Mouse (Mus musculus) stomach, embryonic 14.5 days (tissue): ENCODE data around the gene Gnb1. TPM values are rescaled to one million over a fixed set of nuclear protein-coding genes. Genes with fewer than 3 reads are reported as not detected.
A peak's percentile ranks its signal among the peaks of the same experiment; 100 is the strongest.
"Not testable (repeated sequence)": the region's sequence is repeated elsewhere in the genome, so short reads cannot be mapped to it uniquely, and the experiment has no call there.

Experiments
- ATAC-seq: fragments of 200-750 bp; cut with Nextera tagmentation; 2 replicates; pipeline ENCODE4 v1.8.0; 2017; ENCODE audit warnings: low read depth, moderate TSS enrichment; ENCODE audit not compliant: insufficient number of reproducible peaks, insufficient read depth, low FRiP score
- H3K27ac ChIP-seq: fragments of 300-500 bp; sonication (generic); 2 replicates; pipeline ENCODE4 v1.5.1; 2014; ENCODE audit warnings: mild to moderate bottlenecking, low read length, moderate library complexity, mixed read lengths
- H3K27me3 ChIP-seq: fragments of 300-500 bp; sonication (generic); 2 replicates; pipeline ENCODE4 v1.6.1; 2014; ENCODE audit warnings: low read length, control low read depth, mixed read lengths; ENCODE audit not compliant: control insufficient read depth, insufficient read depth
- H3K36me3 ChIP-seq: fragments of 300-500 bp; sonication (generic); 2 replicates; pipeline ENCODE4 v1.6.1; 2014; ENCODE audit warnings: mild to moderate bottlenecking, control low read depth, low read length, moderate library complexity, mixed read lengths; ENCODE audit not compliant: control insufficient read depth, insufficient read depth
- H3K4me1 ChIP-seq: fragments of 300-500 bp; sonication (generic); 2 replicates; pipeline ENCODE4 v1.6.1; 2014; ENCODE audit warnings: low read length, control low read depth, mixed read lengths; ENCODE audit not compliant: control insufficient read depth, insufficient read depth
- H3K4me2 ChIP-seq: fragments of 300-500 bp; sonication (generic); replicated peaks from 2 replicates; pipeline ENCODE4 v1.6.1; 2014; ENCODE audit warnings: low read depth, low read length, control low read depth
- H3K4me3 ChIP-seq: fragments of 300-500 bp; sonication (generic); 2 replicates; pipeline ENCODE4 v1.5.1; 2014; ENCODE audit warnings: low read depth, low read length, control low read depth
- H3K9ac ChIP-seq: fragments of 300-500 bp; sonication (generic); replicated peaks from 2 replicates; pipeline ENCODE4 v1.6.1; 2014; ENCODE audit warnings: low read depth, mild to moderate bottlenecking, control low read depth, low read length, moderate library complexity, mixed read lengths
- H3K9me3 ChIP-seq: fragments of 300-500 bp; sonication (generic); 2 replicates; pipeline ENCODE4 v1.6.1; 2016; ENCODE audit warnings: low read depth, low read length, control low read depth; ENCODE audit not compliant: control insufficient read depth
- WGBS: fragments of 180-500 bp; shearing (Covaris S2); extraction: QIAGEN DNeasy Blood & Tissue Kit; methylation state at CpG from one replicate; pipeline ENCODE4 v1.1.7; 2014; 5-methylcytosine and 5-hydroxymethylcytosine counted together
- polyA plus RNA-seq: library from polyadenylated mRNA; unstranded; fragments of >200 nt; fragmentation: Nextera tagmentation; extraction: Ambion mirVana; gene quantifications from 2 replicates; pipeline ENCODE4 v1.2.1, GENCODE M21; 2014

The Gnb1 gene
- polyA plus RNA-seq, 1 experiment from 2014 or later, result 525 TPM

DNA sequence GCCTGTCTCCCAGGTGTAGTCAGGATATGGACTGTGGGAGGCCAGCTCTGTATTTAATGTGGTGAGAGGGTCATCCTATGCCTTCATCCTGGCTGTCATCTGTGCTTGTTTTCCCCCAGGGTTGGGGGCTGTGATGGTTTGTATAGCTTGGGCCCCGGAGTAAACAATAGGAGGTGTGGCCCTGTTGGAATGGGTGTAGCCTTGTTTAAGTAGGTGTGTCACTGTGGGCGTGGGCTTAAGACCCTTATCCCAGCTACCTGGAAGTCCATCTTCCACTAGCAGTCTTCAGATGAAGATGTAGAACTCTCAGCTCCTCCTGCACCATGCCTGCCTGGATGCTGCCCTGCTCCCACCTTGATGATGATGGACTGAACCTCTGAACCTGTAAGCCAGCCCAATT is 17.4 kb upstream of the Gnb1 start:
- H3K9me3 ChIP-seq, ATAC-seq, H3K4me2 ChIP-seq, H3K4me3 ChIP-seq, H3K36me3 ChIP-seq, H3K4me1 ChIP-seq, H3K9ac ChIP-seq, H3K27ac ChIP-seq, H3K27me3 ChIP-seq: not testable (repeated sequence)
- 39% methylated on average over 2 of the region's 2 CpGs for WGBS

DNA sequence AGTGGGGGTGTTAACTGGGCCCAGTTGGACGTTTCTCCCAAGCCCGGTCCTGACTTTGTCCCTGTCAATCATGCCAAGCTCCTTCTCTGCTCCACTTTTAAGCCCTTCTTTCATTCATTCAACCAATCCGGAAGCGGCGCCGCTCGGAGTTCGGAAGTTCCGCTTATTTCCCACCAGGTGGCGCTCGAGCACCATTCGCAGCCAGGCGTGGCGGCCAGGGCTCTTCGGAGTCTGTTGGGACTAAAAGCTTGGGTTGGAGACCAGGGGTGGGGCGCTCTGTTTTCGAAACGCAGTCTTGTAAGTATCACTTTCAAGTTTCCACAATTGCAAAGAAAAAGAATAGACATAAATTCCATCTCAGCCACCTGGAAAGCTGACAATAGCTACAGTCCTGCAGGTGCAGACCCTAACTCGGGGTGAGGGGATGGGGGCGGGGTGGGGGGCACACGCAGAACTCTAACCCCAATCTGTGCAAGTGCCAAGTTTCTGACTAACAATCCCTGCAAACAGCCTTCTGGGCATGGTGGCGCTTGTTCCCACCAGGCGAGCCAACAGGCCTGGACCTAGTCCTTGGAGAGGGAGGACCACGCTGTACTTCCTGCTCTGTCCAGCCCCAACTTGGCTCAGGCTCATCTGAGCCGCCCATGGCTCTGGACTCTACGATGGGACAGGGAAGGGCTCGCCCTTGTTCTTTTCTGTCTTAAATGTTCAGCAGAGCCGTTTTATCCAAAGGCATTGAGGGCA is 9.6 kb upstream of the Gnb1 start:
- Histone ChIP-seq H3K4me1 (peaks cover 4% of the 10 kb centered on the region; the same call in 1 of the 2 replicates), H3K9me3 (no peaks in the 10 kb centered on the region), H3K4me3 (no peak overlapping the region), H3K9ac (no peak overlapping the region), H3K4me2 (peak overlapping the region; percentile 25), H3K27ac (no peak overlapping the region), H3K27me3 (no peaks in the 10 kb centered on the region), H3K36me3 (no peaks in the 10 kb centered on the region)
- 20% methylated on average over 28 of the region's 28 CpGs for WGBS
- peak; percentile 63; the same call in 1 of the 2 replicates for ATAC-seq

DNA sequence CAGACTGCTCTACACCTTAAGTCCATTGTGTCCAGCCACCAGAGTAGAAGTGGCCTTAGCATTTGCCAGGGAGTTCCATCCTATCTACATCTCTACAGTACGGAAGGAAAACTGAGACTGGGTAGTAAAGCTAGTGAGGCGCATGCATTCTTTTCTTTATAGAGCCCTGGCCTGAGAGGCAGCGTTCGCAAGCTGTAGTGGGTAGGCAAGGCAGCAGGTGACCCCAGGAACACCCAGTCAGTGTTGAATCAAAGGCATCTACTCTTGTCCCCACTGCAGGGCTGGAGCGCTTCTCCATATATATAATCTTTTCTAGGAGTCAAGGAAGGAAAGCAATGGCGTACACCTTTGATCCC is 9.1 kb upstream of the Gnb1 start:
- no peak overlapping the region for H3K9ac ChIP-seq
- peaks cover 4% of the 10 kb centered on the region; the same call in 1 of the 2 replicates for H3K4me1 ChIP-seq
- H3K27ac ChIP-seq, result no peak overlapping the region
- H3K4me2 ChIP-seq, result no peak overlapping the region
- no peak overlapping the region for H3K4me3 ChIP-seq
- 90% methylated on average over 6 of the region's 6 CpGs for WGBS
- no peaks in the 10 kb centered on the region for H3K27me3 ChIP-seq
- H3K36me3 ChIP-seq, result no peaks in the 10 kb centered on the region
- no peak for ATAC-seq
- H3K9me3 ChIP-seq, result no peaks in the 10 kb centered on the region

DNA sequence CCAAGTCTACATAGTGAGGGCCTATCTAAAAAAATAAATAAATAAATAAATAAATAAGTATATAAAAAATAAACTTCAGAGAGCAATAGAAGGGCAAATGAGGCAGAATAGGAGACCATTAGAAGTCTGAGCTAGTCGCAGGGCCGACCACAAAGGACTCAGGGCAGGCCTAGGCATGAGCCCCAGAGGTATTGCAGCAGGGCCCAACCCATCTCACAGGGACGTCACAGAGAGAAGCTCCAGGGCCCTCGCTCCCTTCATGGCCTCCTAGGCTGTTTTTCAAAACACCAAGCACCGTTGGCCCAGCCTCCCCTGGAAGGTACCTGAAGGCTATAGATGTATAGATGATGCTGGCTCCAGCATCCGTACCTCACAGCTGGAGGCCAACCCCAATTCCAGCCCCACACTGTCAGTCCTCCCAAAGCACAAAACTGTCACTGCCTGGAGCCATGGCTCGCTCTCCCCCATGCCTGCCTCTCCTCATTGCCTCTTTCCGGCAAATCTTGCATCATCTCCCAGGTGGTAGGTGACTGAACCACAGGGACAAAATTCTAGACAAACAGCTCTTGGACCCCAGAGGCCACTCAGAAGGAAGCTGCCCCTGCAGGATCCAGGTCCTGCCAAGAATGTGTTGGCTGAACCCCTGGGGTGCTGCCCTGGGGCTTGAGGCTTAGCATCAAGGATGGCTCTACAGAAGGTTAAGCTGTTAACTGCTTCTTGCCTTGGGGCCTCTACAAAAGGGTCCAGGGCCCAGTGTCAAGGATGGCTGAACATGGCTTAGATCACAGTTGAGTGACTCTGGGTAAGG is 8.2 kb upstream of the Gnb1 start:
- WGBS, result 66% methylated on average over 8 of the region's 8 CpGs

DNA sequence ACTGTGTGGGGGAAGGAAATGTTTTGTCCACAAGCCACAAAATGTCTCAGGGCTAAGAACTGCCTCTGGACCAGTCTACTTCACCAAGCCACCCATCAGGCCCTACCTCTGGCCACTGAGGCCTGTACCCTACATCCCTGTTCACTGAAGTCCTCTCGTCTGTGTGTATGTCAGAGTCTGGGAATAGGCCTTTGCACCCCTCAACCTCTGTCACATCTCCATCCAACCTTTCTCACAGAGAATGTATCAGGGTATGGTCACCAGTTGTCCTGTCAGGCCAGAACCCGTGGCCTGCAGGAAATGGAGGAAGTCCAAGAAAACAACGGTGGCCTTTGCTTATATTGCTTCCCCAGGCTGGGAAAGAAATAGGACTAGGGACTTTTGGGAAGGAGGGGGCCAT is 5.6 kb upstream of the Gnb1 start:
- no peak for ATAC-seq
- Histone ChIP-seq H3K27me3 (no peaks in the 10 kb centered on the region), H3K9me3 (no peaks in the 10 kb centered on the region), H3K36me3 (no peaks in the 10 kb centered on the region), H3K4me2 (no peak overlapping the region), H3K9ac (no peak overlapping the region), H3K4me1 (peaks cover 34% of the 10 kb centered on the region), H3K27ac (no peak overlapping the region), H3K4me3 (no peak overlapping the region)
- WGBS, result 73% methylated on average over 3 of the region's 3 CpGs

More for the DNA sequence above, 8.2 kb upstream of the Gnb1 start:
- Histone ChIP-seq H3K36me3 (no peaks in the 10 kb centered on the region), H3K4me1 (peaks cover 12% of the 10 kb centered on the region; the same call in 1 of the 2 replicates), H3K4me3 (no peak overlapping the region), H3K27ac (no peak overlapping the region), H3K4me2 (no peak overlapping the region), H3K9me3 (no peaks in the 10 kb centered on the region), H3K27me3 (no peaks in the 10 kb centered on the region), H3K9ac (no peak overlapping the region)
- ATAC-seq, result no peak

DNA sequence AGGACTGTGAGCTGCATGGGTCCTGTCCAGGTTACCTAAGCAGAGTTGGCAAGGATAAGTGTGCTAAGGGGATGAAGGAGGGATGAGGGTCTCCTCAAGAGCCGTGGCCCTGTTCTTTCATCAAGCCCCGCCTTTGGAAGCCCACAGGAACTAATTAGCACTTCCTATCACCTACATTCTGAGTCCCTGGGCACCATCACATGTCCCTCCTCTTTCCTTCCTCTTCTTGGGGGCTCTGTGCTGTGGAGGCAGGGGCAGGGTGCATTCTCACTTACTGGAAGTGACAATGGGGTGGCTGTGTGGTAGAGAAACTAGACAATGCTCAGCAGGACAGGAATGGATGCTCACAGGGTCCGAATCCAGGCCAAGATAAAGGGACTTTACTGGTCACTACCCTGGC is 3.4 kb upstream of the Gnb1 start:
- no peak for ATAC-seq
- Histone ChIP-seq H3K9ac (no peak overlapping the region), H3K27ac (peak overlapping the region; percentile 94), H3K27me3 (no peaks in the 10 kb centered on the region), H3K36me3 (no peaks in the 10 kb centered on the region), H3K4me1 (peaks cover 31% of the 10 kb centered on the region), H3K4me2 (no peak overlapping the region), H3K4me3 (no peak overlapping the region), H3K9me3 (no peaks in the 10 kb centered on the region)
- WGBS, result 33% methylated on average over 3 of the region's 3 CpGs

DNA sequence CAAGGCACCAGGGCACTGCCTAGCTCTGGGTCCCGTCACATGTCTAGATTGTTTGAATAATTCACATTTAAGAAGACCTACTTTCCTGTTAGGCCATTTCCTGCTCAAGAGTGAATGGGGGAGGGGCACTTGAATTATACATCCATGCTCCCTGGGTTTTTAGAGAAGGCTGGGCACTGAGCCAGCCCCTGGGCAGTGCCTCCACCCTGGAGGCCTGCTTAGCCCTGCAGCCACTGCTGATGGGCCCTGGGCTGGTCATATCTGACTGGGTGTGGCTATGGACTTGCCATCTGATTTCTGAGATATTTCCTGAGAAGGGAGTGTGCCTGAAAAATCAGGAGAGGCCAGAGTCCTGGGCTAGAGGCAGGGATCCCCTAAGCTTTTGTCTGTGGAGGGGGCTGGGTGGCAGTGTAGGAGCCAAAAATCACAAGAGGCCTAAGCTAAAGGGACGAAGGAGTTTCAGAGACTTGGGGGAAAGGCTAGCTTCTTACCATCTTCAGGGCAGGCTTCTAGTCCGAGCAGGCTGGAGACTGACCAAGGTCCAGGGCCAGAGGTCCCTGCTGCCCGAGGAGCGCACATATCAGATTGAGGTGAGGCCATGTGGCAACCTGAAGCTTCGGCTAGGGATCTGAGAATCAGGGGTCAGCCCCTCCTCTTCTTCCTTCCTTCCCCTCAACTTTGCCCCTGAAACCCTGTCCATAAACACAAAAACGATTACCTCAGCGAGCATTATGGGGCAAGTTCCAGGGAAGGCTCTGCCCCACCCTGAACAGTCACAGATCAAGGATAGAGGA is 2.7 kb upstream of the Gnb1 start:
- WGBS, result 43% methylated on average over 8 of the region's 8 CpGs
- no peak overlapping the region for H3K9ac ChIP-seq
- peak overlapping the region; percentile 94 for H3K27ac ChIP-seq
- H3K27me3 ChIP-seq, result no peaks in the 10 kb centered on the region
- H3K9me3 ChIP-seq, result no peaks in the 10 kb centered on the region
- H3K4me3 ChIP-seq, result no peak overlapping the region
- H3K4me1 ChIP-seq, result peaks cover 33% of the 10 kb centered on the region
- peak; percentile 82 for ATAC-seq
- no peak overlapping the region for H3K4me2 ChIP-seq
- H3K36me3 ChIP-seq, result no peaks in the 10 kb centered on the region
